Mouse (Mus musculus) gastrocnemius, postnatal 25 days (tissue): ENCODE data around the gene Gldn. TPM values are rescaled to one million over a fixed set of nuclear protein-coding genes. Genes with fewer than 3 reads are reported as not detected.

Experiments used
- total RNA-seq, 2 experiments: library from RNA; stranded (reverse); gene quantifications; 1 replicate in 1 of 2; 2 replicates in 1 of 2; pipeline ENCODE4 v1.2.3; 2021

Gldn gene
- total RNA-seq, 2 experiments from 2014 or later = 0.67 to 0.95 TPM

Other genes starting within 250 kb of the Gldn start
- gene Tnfaip8l3, start 218.1 kb upstream of the Gldn start, total RNA-seq = under 1 TPM; 0.10 to 0.11 TPM
- not detected for gene Cyp19a1, start 18.4 kb upstream of the Gldn start, total RNA-seq
- gene Dmxl2, start 215.1 kb downstream of the Gldn start, total RNA-seq = 1 to 10 TPM; 2.7 to 4.0 TPM